Mouse (Mus musculus): ENCODE measurements at regions not wholly inside any gene's neighbourhood (a gene's known extent, or its start where the extent isn't known, plus 50 kb on each side); places are given as distances from the start of the nearest gene placed in this dataset.

- DNase-seq (ENCODE audit: extremely low spot score in 1 of 2, low spot score in 1 of 2) = no peak
These were observed 596.3 kb upstream of the Syt1 start for GRCm38 (mm10) chr10:109607121-109607520.

GRCm38 (mm10) chr10:109603241-109603640 lies 592.5 kb upstream of the Syt1 start:
- DNase-seq (ENCODE audit: extremely low spot score in 1 of 2, low spot score in 1 of 2) = peak in 1 of 2 experiments; percentile 11

- no peak for DNase-seq (ENCODE audit: extremely low spot score in 1 of 2, low spot score in 1 of 2)
These were observed 587.8 kb upstream of the Syt1 start for GRCm38 (mm10) chr10:109598604-109599003.

- DNase-seq (ENCODE audit: extremely low spot score in 1 of 2, low spot score in 1 of 2) = no peak
These were observed 562.4 kb upstream of the Syt1 start for GRCm38 (mm10) chr10:109573200-109573599.

DNA sequence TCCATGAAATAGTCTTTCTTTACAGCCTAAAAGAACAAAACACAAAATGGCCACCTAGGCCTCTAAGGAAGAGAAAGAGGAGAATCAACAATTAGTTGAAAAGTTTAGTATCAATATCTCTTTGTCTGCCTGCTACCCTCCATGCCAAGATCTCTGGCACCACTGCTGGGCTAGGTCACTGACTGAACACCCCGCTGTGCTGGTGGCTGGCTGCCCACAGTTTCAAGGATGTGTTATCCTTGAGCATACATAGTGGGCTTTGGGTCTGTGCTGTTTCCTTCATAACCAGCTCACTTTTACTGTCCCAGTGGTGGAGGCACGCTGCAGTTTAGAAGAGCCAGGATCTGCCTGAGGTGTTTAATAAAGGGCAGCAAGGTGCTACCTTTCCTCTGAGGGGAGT lies 559.0 kb upstream of the Syt1 start:
- DNase-seq (ENCODE audit: extremely low spot score in 1 of 2, low spot score in 1 of 2) = no peak

DNA sequence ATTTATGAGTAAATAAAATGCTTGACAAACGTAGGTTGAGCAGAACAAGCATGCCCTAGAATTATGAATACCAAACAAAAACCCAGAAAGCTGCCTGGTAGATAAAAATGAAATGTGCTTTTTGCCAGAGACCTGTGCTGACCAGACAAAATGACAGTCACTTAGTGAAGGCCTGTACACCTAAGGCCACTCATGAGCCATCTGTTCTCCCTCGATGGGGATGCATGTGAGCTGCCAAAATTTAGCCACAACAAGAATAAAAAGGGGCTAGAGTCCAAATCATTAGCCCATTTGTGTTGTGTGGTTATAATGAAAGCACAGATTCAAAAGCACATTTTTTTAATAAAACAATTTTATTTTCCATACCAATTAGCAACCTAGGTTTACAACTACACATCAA lies 555.9 kb upstream of the Syt1 start:
- no peak for DNase-seq (ENCODE audit: extremely low spot score in 1 of 2, low spot score in 1 of 2)

- DNase-seq (ENCODE audit: extremely low spot score in 1 of 2, low spot score in 1 of 2) = no peak
These were observed 550.9 kb upstream of the Syt1 start for GRCm38 (mm10) chr10:109561638-109562037.

GRCm38 (mm10) chr10:109561094-109561493 lies 550.3 kb upstream of the Syt1 start:
- no peak for DNase-seq (ENCODE audit: extremely low spot score in 1 of 2, low spot score in 1 of 2)

GRCm38 (mm10) chr10:109543301-109543700 lies 532.5 kb upstream of the Syt1 start:
- no peak for DNase-seq (ENCODE audit: extremely low spot score in 1 of 2, low spot score in 1 of 2)

GRCm38 (mm10) chr10:109540229-109540628 lies 529.4 kb upstream of the Syt1 start:
- DNase-seq (ENCODE audit: extremely low spot score in 1 of 2, low spot score in 1 of 2) = no peak

DNA sequence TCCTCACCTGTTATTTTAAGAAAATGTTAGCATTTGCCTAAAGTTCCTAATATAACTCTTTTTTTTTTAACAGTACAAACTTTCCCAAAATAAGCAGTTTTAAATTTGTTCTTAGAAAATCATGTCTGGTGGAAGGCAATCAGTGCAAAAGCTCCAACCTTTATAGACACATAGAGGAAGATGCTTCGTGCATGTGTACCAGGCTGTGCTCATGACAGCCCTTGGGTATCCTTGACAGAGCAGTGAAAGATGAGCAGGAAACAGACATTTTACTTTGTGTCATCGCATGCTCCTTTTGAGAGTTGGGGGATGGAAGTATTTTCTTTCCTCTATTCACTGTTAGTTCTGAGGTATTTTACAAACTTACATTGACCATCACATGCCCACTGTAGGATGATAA lies 517.3 kb upstream of the Syt1 start:
- DNase-seq (ENCODE audit: extremely low spot score in 1 of 2, low spot score in 1 of 2) = no peak

GRCm38 (mm10) chr10:109521681-109522080 lies 510.9 kb upstream of the Syt1 start:
- no peak for DNase-seq (ENCODE audit: extremely low spot score in 1 of 2, low spot score in 1 of 2)

DNA sequence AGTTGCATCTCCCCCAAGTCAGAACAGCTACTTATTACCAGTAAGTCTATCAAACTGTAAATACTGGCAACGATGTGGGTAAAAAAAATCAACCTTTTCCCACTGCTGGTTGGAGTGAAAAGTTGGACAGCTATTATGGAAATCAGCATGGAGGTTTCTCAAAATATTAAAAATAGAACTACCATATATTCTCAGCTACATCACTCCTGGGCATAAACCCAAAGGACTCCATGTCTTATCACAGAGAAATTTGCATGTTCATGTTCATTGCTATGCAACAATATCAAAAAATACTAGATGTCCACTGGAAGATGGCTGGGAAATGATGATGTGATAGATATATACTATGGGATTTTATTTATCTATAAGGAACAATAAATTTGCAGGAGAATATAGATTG lies 506.9 kb upstream of the Syt1 start:
- no peak for DNase-seq (ENCODE audit: extremely low spot score in 1 of 2, low spot score in 1 of 2)

DNA sequence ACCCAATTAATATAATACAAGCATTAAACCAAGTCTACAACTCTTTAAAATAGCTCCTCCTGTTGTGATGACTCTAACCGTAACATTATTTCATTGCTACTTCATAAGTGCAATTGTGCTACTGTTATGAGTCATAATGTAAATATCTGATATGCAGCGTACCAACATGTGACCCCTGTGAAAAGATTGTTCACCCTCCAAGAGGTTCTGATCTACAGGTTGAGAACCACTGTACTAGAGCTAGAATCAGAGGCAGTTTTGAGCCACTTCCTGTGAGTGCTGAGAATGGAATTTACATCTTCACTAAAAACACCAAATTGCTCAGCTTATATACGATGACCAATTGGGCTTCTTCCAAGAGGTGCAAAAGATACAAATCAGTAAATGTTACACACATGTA lies 504.4 kb upstream of the Syt1 start:
- DNase-seq (ENCODE audit: extremely low spot score in 1 of 2, low spot score in 1 of 2) = no peak

DNA sequence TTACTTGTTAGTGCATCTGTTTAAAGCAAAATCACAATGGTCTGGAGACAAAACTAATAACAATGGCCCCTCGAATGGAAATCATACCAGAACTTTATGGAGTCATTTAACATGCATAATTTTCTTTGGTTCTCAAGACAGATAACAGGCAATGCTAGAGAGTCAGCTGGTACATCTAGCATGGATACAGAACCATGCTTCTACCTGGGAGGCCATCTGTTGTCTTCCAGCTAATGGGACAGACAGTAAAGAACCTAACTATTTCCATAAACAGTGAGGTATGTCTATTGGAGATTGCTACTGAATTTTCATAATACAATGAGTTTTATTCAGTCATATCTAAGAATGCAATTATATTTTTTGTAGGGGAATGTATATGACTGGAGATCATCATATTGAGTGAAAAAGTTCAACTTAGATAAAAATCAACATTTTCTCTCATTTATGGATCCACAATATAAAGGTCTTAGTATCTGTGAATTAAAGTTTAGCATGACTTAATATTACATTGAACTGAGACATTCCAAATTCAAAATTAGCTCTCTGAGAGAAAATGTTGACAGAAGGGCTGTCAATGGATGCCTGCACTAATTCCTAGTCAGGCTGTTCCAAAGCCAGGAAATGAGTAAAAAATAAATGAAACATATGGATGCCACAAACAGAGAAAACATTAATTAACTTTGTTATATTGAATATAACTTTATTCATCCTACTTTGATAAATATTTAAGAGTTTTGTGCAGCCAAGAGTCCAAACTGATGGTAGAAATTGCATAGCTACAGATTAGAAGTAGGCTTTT lies 500.3 kb upstream of the Syt1 start:
- DNase-seq (ENCODE audit: extremely low spot score in 1 of 2, low spot score in 1 of 2) = no peak

- DNase-seq (ENCODE audit: extremely low spot score in 1 of 2, low spot score in 1 of 2) = no peak
These were observed 497.8 kb upstream of the Syt1 start for GRCm38 (mm10) chr10:109508553-109508952.

DNA sequence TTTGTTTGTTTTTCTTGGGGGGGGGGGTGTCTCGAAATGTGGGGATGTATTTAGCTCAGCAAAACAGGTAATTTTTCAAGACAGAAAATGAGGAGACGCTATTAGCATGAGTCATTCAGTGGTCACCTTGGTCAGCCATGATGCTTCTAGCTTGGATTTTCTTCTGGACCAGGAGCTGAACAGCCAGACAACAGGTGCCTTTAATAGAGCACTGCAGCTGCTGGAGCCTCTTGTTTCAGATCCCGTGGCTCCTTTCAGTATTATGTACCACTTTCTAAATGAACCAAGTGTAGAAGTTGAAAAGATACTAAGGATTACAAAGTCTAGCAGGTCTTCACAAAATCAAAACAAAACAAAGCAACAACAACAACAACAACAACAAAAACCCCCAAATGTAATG lies 496.4 kb upstream of the Syt1 start:
- DNase-seq (ENCODE audit: extremely low spot score in 1 of 2, low spot score in 1 of 2) = no peak

DNA sequence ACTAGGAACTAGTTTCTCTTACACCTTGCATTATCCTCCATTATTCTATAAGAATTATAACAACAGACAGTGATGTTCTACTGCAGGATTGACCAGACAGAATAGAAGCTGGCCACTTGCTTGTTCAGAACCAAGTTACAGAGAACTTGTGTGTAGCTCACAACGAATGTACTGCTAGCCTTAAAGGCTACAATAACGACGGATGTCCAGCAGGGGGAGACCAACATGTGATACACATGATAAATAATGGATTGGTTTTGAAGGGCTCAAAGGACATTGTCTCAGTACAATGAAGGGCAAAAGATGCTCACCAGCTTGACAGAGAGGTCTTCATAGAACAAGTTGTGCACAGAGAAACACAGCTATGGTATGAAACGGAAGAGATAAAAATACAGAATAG lies 493.9 kb upstream of the Syt1 start:
- DNase-seq (ENCODE audit: extremely low spot score in 1 of 2, low spot score in 1 of 2) = no peak

GRCm38 (mm10) chr10:109500861-109501260 lies 490.1 kb upstream of the Syt1 start:
- no peak for DNase-seq (ENCODE audit: extremely low spot score in 1 of 2, low spot score in 1 of 2)

DNA sequence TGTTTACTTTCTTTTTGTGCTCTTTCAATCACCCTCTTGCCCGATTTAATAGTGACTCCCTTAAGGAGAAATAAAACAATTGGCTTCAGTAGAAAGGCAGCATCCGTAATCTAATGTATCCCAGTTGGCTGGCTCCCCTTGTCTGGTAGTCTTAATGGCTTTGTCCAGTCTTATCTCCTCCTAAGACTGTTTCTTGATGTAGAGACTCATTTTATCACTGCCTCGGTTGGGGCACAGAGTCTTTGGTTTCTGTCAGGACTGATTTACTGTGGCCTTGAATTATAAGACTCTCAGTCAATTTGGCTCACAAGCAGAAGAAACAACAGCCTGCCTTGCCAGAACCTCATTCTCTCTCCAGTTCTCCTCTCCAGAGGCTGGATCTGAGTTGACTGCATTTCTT lies 487.5 kb upstream of the Syt1 start:
- DNase-seq (ENCODE audit: extremely low spot score in 1 of 2, low spot score in 1 of 2) = no peak

DNA sequence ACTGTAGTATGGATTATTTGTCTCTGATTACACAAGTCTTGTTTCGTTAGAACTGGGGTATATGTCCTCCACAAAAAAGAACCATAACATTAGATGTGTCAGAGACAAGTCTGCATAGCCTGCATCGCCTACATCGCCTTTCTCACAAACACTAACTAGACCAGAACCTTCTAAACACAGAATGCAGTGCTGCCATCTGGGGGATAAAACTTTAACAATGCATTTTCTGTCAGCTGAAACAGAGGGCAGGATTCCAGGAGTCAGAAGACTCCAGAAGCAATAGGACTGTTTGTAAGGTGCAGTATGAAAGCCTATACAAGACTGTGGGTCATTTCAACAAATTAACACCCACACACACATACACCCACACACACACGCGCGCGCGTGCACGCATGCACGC lies 485.4 kb upstream of the Syt1 start:
- peak; percentile 25 to 40 for DNase-seq (ENCODE audit: extremely low spot score in 1 of 2, low spot score in 1 of 2)

GRCm38 (mm10) chr10:109490765-109491164 lies 480.0 kb upstream of the Syt1 start:
- DNase-seq (ENCODE audit: extremely low spot score in 1 of 2, low spot score in 1 of 2) = no peak

- no peak for DNase-seq (ENCODE audit: extremely low spot score in 1 of 2, low spot score in 1 of 2)
These were observed 477.2 kb upstream of the Syt1 start for GRCm38 (mm10) chr10:109488000-109488399.

Measured in layer of hippocampus, postnatal 25 days (tissue).